Mouse (Mus musculus) thymus, adult 2 months (tissue): ENCODE measurements around the gene Rap1gap. TPM values are rescaled to one million over a fixed set of nuclear protein-coding genes. Genes with fewer than 3 reads are reported as not detected.

Source experiments
- DNase-seq: peaks from one replicate; pipeline ENCODE4 v3.0.0; 2021
- H3K27ac ChIP-seq: fragments of 200-500 bp; 2 replicates; pipeline ENCODE4 v1.5.1; 2012; ENCODE audit warnings: low read length, control low read depth; ENCODE audit not compliant: control insufficient read depth, insufficient read depth
- H3K27me3 ChIP-seq: fragments of 200-500 bp; 2 replicates; pipeline ENCODE4 v1.6.1; 2012; ENCODE audit warnings: mild to moderate bottlenecking, low read length, moderate library complexity, mixed read lengths; ENCODE audit not compliant: control insufficient read depth, insufficient read depth
- H3K36me3 ChIP-seq: fragments of 200-500 bp; 2 replicates; pipeline ENCODE4 v1.6.1; 2012; ENCODE audit warnings: mild to moderate bottlenecking, low read length, moderate library complexity; ENCODE audit not compliant: control insufficient read depth, insufficient read depth
- H3K4me1 ChIP-seq: fragments of 200-500 bp; replicated peaks from 2 replicates; pipeline ENCODE4 v1.6.1; 2012; ENCODE audit warnings: low read length; ENCODE audit not compliant: control insufficient read depth, insufficient read depth
- H3K4me3 ChIP-seq: fragments of 200-500 bp; 2 replicates; pipeline ENCODE4 v1.5.1; 2012; ENCODE audit warnings: mild to moderate bottlenecking, low read length, control low read depth, moderate library complexity; ENCODE audit not compliant: control insufficient read depth, insufficient read depth
- CTCF ChIP-seq: fragments of 200-500 bp; IDR thresholded peaks from 2 replicates; pipeline ENCODE4 v1.5.1; 2012; ENCODE audit warnings: mild to moderate bottlenecking, control low read depth, low read length, moderate library complexity, borderline replicate concordance; ENCODE audit not compliant: control insufficient read depth, poor library complexity, insufficient read depth; ENCODE audit errors: extremely low read depth
- POLR2A ChIP-seq: fragments of 200-500 bp; IDR thresholded peaks from 2 replicates; pipeline ENCODE4 v1.6.1; 2012; ENCODE audit warnings: mild to moderate bottlenecking, low read length, control low read depth, moderate library complexity; ENCODE audit not compliant: control insufficient read depth, poor library complexity, insufficient read depth; ENCODE audit errors: extremely low read depth
- WGBS: fragments of 180-500 bp; shearing (Covaris S2); methylation state at CpG from one replicate; pipeline ENCODE4 v1.1.7; 2018; 5-methylcytosine and 5-hydroxymethylcytosine counted together
- polyA plus RNA-seq: library from polyadenylated mRNA; depleted of rRNA; stranded (reverse); fragments of >200 nt; gene quantifications from 2 replicates; pipeline ENCODE4 v1.2.3, GENCODE M21; 2012

The Rap1gap gene
- polyA plus RNA-seq, 1 experiment = 26.1 TPM

- no peaks in the 10 kb centered on the region; the same call in 1 of the 2 replicates for H3K27me3 ChIP-seq
- DNase-seq = no peak
- H3K4me3 ChIP-seq = no peak overlapping the region
- peaks cover 5% of the 10 kb centered on the region; the same call in 1 of the 2 replicates for H3K4me1 ChIP-seq
- 86% methylated on average over 15 of the region's 15 CpGs for WGBS
- H3K36me3 ChIP-seq = no peaks in the 10 kb centered on the region
- no peak overlapping the region for H3K27ac ChIP-seq
- TF ChIP-seq CTCF (no peak), POLR2A (no peak)
Observed at GRCm38 (mm10) chr4:137717671-137718070, 53.1 kb downstream of the Rap1gap start.

GRCm38 (mm10) chr4:137719378-137720077 lies 55.0 kb downstream of the Rap1gap start:
- Histone ChIP-seq H3K4me1 (no peaks in the 10 kb centered on the region; the same call in 1 of the 2 replicates), H3K36me3 (no peaks in the 10 kb centered on the region), H3K27ac (no peak overlapping the region), H3K27me3 (no peaks in the 10 kb centered on the region; the same call in 1 of the 2 replicates), H3K4me3 (no peak overlapping the region)
- DNase-seq = no peak
- 21% methylated on average over 15 of the region's 15 CpGs for WGBS
- TF ChIP-seq POLR2A (no peak), CTCF (no peak)

GRCm38 (mm10) chr4:137721563-137721962 lies 57.0 kb downstream of the Rap1gap start:
- no peaks in the 10 kb centered on the region; the same call in 1 of the 2 replicates for H3K27me3 ChIP-seq
- 94% methylated on average over 15 of the region's 15 CpGs for WGBS
- H3K27ac ChIP-seq = no peak overlapping the region
- H3K36me3 ChIP-seq = no peaks in the 10 kb centered on the region
- H3K4me1 ChIP-seq = no peaks in the 10 kb centered on the region; the same call in 1 of the 2 replicates
- no peak for TF ChIP-seq CTCF
- no peak for TF ChIP-seq POLR2A
- DNase-seq = no peak
- H3K4me3 ChIP-seq = no peak overlapping the region

GRCm38 (mm10) chr4:137722230-137722629 lies 57.7 kb downstream of the Rap1gap start:
- Histone ChIP-seq H3K27me3 (no peaks in the 10 kb centered on the region; the same call in 1 of the 2 replicates), H3K4me3 (no peak overlapping the region), H3K36me3 (no peaks in the 10 kb centered on the region), H3K4me1 (no peaks in the 10 kb centered on the region; the same call in 1 of the 2 replicates), H3K27ac (no peak overlapping the region)
- WGBS = 92% methylated on average over 3 of the region's 3 CpGs
- DNase-seq = no peak
- TF ChIP-seq POLR2A (no peak), CTCF (no peak)

- no peak overlapping the region for H3K27ac ChIP-seq
- H3K27me3 ChIP-seq = no peaks in the 10 kb centered on the region; the same call in 1 of the 2 replicates
- peak; percentile 67 for DNase-seq
- no peaks in the 10 kb centered on the region for H3K36me3 ChIP-seq
- H3K4me3 ChIP-seq = no peak overlapping the region
- TF ChIP-seq CTCF (peak; percentile 85; the same call in 1 of the 2 replicates), POLR2A (no peak)
- WGBS = 17% methylated on average over 12 of the region's 12 CpGs
- no peaks in the 10 kb centered on the region; the same call in 1 of the 2 replicates for H3K4me1 ChIP-seq
Observed at GRCm38 (mm10) chr4:137722692-137723427, 58.3 kb downstream of the Rap1gap start.

GRCm38 (mm10) chr4:137723527-137723926 lies 59.0 kb downstream of the Rap1gap start:
- Histone ChIP-seq H3K36me3 (no peaks in the 10 kb centered on the region), H3K4me1 (no peaks in the 10 kb centered on the region; the same call in 1 of the 2 replicates), H3K27ac (no peak overlapping the region), H3K4me3 (no peak overlapping the region), H3K27me3 (no peaks in the 10 kb centered on the region; the same call in 1 of the 2 replicates)
- DNase-seq = no peak
- TF ChIP-seq POLR2A = no peak
- TF ChIP-seq CTCF = no peak
- WGBS = 33% methylated on average over 25 of the region's 25 CpGs
